Mouse (Mus musculus): ENCODE results near the gene Etl4.

Etl4 gene

DNA sequence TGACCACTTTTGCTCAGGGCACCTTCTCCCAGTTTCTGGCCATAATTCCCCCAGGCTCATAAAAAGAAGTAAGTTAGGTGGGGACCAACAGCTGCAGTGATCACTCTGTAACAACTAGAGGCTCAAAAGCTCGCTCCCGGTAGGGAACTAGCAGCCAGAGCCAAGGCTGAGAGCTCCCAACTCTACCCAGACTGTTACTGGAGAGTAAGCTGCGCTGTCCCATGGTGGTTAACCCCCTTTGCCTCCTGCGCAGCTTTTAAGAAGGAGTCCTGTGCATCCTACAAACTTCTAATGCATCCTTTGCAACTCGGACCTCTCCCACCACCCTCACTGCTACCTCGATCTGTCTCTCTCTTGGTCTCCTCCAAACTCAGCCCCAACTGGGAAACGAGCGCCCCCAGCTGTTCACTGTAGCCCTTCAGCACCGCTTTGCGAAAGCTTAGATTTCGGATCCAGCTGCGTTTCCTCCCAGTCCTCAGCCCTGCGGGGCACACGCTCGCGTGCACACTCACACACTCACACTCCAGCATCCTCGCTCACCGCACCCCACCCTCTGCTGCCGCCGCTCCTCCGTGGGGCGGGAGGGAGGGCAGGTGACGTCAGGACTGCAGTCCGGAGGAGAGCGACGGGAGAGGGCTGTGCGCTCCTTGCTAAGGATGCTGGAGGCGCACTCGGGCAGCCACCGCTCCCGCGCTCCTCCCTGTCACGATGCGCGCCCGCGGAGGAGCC, at the start of gene Etl4:
TSS of gene Etl4 (plus strand) at position 610 of the 729 bp plus-strand sequence.
- no peak for DNase-seq (ENCODE audit: low spot score)

DNA sequence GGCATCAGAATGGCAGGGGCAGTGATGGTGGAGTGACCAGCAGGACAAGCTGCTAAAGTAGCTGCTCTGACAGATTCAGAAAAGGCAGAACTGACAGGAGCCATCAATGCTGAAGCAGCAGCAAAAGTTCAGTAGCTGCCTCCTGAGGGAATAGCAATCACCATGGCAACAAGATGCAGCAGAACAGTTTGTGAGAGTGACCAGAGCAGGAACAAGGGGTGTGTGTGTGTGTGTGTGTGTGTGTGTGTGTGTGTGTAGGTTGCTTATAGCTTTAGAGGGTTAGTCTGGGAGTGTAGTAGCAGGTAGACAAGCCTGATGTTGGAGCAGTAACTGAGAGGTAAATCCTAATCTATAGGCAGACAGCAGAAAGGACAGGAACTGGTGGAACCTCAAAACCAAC, 40.4 kb upstream of the Etl4 start:
- DNase-seq (ENCODE audit: low spot score) = no peak

DNA sequence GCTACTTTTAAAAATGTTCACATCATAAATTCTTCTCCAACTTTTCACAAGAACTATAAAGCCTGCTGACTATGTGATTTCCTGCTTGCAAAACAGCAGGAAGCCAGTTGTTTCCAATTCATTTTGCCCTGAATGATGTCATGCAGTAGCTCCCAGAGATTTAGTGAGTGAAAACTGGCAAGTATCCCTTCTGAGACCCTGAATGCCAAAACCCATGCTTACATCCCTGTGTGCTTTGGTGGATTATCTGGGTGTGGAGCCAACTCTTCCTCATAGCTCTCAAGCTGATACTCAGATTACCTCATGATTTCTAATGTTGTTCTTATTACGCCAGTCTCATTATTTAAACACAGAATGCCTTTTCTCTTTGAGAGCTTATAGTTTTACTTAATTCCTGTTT, 37.7 kb upstream of the Etl4 start:
- no peak for DNase-seq (ENCODE audit: low spot score)

DNA sequence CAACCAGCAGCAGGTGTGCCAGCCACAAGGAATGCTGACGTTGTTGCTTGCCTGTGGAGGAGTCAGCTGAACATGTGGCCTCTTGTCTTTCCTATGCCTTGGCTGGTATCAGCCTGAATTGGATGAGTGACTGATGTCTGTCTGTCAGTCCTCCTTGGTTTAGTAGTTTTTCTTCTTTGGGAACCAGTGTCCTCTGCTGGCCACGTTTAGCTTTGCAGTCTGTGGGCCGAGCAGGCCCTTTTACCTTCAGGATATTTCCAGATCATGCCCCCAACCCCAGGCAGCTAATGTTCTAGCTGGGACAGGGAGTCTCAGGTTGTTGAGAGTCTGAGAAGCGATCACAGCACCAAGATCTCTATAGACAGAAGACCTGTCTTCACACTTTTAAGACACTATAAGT, 18.7 kb upstream of the Etl4 start:
- DNase-seq (ENCODE audit: low spot score) = no peak

DNA sequence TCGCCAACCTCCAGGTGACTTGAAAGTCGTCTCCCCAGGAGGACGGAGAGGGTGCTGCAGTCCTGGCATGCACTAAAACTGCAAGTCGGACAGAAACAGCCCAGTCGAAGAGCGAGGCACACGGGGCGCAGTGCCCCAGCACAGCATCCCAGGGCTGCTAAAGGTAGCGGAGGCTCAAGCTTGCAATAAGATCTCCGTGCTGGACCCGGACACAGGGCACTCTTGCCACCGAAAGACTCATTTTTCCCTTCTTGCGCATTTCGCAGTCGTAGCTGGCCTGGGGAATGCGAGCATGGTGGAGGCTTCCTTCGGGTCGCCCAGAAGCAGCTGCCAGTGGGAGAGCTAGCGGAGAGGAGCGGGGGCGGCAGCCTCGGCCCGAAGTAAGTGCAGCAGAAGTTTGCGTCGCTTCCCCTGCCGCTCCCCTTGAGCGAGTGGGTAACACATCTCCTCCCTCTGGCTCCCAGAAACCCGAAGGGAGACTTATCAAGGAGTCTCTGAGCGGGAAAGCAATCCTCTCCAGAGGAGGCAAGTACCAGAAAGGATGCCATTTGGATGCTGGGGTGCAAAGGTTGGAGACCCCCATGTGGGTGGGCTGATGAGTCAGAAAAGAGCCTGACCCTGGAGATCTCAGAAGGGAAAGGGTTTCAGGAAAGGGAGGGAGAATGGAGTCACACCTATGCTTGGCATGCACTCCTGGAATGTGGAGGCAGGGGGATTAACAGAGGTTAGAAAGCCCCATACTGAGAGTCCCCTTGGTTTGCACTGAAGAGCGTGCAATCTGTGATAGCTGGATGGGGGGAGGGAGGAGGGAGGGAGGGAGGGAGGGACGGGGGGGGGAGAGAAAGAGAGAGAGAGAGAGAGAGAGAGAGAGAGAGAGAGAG, 560 bp downstream of the Etl4 start:
- DNase-seq (ENCODE audit: low spot score) = no peak

DNA sequence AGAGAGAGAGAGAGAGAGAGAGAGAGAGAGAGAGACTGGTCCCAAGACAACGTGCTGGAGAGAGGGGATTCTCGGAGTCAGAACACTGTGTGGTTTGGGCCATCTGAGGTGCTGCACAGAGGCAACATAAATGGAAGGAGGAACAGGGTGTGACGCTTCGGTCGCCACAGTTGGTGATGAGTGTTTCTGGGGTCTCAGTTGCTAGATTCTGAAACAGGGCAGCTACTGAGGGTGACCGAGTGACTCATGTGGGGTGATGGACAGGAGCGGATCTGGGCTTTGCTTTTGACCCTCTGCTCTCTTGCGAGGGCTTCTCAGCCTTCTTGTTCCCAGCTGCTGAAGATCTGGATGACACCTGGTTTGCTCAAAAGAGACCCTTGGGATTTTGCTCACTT, 1.2 kb downstream of the Etl4 start:
- no peak for DNase-seq (ENCODE audit: low spot score)

DNA sequence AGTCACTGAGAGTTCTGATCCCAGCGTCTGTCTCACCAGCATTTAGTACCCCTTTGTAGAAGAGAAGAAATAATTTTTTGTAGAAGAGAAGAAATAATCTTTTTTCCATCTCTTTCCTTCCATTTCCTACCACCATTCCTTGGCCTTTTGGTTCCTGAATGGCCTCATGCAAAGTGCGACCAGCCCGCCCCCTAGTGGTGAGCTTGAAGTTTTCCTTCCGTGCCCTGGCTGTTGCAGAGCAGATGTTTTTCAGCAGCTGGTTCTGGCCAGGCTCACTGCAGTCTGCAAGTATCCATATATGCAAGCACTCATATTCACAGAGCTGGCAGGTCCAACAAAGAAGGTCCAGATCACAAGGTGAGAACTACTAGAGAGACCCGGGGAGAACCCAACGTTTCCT, 9.6 kb downstream of the Etl4 start:
- DNase-seq (ENCODE audit: low spot score) = peak; percentile 4

DNA sequence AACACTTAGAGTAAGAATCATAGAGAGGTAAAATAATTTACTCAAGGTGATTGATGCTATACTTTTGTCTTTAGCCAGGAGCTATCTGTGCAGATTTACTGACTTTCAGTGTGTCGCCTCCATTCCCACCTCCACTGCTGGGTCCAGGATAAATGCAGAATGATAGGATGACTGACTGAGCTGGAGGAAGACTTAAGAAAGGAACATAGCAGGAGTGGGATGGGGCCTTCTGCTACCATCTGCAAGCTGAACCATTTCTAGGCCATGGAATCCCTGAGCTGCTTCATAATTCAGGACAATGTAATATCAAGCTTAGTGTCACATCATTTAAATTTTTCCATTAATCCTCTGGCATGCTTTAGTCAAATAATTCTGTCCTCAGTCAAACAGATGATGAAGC, 20.4 kb downstream of the Etl4 start:
- DNase-seq (ENCODE audit: low spot score) = no peak

DNA sequence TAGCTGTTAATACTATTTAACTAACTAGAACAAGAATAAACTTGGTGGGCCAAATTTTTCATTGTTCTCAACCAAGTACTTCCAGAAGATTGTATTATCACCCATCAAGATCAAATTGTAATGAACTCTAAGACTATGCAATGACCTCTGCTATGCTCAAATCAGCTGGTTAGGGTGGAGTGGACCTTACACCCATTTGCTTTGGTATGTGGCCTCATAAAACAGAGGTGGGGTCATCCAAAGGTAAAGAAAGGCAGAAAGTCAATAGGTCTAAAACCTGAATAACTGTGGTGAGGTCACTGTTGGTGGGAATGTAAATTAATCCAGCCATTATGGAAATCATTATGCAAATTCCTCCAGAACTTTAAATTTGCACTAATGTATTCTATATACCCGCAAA, 24.3 kb downstream of the Etl4 start:
- no peak for DNase-seq (ENCODE audit: low spot score)

DNA sequence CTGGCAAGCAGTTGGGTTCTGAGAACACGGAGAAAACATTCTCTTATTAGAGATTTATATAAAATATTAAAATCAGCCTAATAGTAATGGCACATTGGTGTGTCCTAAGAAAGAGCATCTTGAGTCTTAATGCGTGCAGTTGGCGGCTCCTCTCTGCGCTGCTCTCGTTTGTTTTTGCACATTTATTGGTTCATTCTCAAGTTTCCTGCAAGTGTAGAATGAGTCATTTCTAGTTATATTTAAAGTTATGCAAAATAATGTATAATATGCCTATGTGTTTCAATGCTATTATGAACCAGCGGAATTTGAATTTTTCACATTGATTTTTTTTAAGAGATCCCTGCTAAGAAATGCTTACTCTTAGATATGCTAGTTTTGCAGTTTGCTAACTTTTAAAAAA, 35.6 kb downstream of the Etl4 start:
- DNase-seq (ENCODE audit: low spot score) = no peak

DNA sequence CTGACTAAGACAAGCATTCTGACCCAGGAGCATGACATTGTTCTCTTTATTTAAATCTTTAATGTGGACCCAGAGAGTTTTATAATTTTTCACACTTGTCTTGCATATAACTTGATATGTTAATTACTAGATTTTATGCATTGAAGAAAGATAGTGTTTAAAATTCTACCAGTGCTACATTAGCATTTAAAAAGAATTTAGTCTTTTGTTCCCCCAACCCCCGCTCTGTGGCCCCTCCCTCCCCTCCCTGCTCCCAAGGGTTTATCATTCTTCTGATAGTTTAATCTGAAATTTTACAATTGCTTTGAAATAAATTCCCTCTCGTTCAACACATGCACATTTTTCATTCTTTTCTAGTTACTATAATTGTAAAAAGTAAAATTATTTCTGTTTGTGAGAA, 43.4 kb downstream of the Etl4 start:
- DNase-seq (ENCODE audit: low spot score) = no peak

DNA sequence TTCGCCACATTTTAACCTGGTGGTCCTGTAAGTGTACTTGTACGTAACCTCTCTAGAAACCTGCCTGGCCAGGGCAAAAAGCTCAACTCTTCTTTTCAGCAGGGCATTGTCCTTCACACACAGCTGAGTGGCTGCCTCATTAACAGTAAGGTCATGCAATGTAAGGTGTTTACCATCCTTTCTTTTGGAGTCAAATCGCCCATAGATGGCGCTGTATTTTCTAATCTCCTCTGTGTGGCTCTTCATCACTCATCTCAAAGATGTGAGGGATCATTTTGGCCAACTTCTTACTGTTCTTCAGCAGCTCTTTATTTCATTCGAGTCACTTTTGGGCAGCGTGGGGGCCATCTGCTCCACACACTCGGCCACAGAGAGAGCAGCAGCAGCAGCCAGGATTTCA, 56.9 kb downstream of the Etl4 start:
- no peak for DNase-seq (ENCODE audit: low spot score)

DNA sequence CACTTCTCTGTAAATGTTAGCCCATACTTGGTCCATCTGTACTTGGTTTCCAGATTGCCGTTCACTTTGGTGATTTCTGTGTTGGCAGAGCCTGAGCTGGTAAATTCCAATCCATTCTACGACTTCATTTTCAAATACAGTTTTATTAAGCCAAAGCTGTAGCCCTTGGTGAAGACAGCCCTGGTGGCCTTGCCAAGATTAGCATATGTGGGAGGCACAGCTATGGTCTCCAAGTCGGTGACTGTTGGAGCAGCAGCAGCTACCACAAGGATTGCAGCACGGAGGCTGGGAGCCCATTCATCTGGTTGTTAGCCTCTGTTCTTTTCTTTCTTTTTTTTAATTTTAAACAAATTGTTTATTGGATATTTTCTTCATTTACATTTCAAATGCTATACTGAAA, 128.1 kb downstream of the Etl4 start:
- DNase-seq (ENCODE audit: low spot score) = no peak

DNA sequence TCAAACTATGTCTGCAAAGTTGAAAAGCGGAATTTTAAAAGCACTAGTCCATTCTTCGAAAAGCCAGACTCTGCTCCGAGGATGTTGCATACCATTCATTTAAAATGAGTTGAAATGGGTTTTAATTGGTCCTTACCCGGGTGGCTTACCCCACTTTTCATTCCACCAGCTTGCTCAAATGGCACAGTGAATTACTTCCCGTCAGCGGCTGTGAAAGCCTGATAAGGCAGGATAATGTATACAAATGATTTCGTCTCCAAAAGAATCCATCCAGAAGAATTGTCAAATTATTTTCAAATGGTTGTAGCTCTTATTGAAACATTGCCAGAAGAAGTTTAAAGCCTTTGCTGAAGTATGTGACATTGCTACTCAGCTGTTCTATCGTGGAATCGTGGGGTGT, 162.8 kb downstream of the Etl4 start:
- no peak for DNase-seq (ENCODE audit: low spot score)

DNA sequence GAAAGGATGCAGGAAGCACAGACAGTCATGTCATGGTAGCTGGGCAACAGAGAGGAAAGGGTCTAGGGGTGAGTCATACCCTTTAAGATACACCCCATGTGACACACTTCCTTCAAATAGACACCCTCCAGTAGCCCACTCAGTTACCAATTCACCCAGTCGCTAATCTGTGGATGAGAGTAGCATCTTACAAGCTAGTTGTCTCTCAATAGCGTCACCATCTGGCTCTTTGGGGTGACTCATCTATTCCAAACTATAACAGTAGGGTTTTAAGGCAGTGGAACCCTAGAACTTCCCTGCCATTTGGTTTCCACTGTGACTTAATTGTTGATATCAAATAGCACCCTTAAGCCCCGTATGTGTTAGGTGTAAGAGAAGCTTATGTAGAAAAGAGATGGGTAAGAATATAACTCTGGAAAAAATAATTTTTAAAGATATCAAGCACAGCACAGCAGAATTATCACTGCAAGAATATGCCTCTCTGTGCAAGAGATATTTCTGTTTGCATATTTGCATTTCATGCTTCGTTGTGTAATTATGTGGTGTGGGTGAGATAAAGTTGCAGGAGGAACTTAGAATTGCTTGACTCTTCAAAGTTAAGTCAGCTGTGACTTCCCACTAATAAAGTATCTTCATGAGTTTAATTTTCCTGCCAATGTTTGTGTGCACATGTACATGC, 166.7 kb downstream of the Etl4 start:
- no peak for DNase-seq (ENCODE audit: low spot score)

DNA sequence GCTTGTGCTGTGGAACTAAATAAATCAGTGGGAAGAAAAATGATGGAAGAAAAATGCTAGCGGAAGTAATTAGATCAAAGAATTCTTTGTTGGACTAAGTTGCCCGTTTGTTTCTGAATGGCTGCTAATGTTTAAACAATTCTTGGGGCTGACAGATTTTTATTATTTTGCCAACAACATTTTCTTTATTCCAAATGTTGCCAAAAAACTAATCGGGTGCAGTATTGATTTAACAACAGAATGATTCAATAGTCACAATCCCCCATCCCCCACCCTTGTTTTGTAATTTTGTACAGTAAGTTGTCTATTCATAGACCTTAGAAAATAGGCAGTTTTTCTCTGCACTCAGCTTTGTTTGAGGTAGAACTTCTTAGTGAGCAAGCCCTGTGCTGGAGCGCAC, 175.2 kb downstream of the Etl4 start:
- no peak for DNase-seq (ENCODE audit: low spot score)

DNA sequence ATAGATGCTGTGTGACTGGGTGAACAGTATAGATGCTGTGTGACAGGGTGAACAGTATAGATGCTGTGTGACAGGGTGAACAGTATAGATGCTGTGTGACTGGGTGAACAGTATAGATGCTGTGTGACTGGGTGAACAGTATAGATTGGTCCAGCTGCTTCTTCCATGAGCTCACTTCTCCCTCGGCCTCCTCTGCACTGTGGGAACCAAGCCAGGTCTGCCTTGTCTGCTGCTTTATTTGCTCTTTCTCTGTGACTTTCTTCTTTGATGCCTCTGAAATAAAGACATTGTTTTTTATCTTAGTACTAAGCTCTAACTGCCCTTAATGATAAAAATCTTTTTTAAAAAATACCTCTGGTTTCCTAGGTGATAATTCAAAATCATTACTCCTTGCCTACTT, 195.9 kb downstream of the Etl4 start:
- no peak for DNase-seq (ENCODE audit: low spot score)

DNA sequence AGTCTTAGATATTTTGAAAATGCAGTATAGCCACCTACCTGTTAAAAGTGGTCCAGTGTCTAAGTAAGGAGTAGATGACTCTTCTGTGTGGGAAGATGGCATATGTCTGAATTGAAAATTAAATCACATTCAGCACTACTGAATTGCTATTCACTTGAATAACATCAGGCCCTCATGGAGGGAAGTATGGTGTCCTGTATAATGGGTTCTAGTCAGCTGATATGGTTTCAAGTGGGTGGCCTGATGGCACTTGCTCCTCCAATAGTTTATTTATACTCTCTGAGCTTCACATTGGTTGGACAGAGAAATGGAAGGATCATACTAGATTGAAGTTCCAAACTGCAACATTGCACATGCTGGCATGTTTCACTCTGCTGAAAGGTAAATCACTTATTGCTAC, 202.1 kb downstream of the Etl4 start:
- no peak for DNase-seq (ENCODE audit: low spot score)

DNA sequence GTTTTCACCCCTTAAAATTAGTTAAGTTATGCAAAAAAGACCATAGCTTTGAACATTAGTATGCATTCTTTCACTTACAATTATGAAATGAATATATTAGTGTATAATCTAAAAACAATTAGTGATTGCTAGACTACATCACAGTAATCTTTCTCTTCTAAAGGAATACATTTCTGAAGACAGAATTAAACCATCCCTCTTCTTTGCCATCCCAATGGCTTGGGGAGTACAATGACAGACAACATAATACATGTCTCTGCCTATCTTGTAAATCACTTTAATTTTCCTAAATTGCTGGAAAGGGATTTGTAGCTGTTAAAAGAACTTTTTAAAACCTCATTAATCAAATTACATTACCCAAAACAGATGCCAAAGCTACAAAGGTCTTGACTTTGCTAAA, 216.3 kb downstream of the Etl4 start:
- no peak for DNase-seq (ENCODE audit: low spot score)

DNA sequence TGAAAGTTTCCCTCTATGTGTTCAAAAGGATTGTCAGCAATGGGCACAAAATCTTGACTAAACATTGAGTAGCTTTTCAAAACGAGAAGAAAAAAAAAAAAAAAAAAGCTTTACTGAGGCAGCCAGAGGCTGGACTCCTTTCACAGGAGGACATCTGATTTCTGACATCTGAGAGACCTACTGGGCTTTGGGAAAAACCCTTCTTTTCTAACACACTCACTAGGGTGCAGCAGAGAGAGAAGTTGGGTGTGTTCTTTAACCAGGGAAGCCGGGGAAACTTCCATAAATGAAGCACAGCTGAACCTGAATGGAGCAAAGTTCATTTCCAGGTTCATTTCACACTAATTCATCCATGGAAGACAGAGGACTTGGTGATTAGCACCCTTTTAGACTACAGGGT, 222.2 kb downstream of the Etl4 start:
- DNase-seq (ENCODE audit: low spot score) = no peak

DNA sequence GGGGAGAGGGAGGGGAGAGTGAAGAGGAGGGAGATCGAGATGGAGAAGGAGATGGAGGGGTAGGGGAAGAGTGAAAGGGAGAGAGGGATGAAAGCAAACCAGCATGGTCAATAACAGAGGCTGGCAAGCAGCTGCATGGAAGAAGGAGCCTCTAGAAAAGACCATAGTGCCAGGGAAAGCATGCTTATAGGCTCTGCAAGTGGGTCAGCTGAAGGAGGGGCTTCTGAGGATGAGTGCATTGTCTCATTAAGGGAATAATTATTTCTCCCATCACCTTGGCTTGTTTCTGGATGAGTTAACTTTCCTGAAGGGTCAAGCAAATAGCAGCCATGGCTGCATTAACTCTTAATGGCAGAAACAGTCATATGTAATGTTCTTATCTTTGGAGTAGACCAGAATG, 228.8 kb downstream of the Etl4 start:
- DNase-seq (ENCODE audit: low spot score) = no peak

DNA sequence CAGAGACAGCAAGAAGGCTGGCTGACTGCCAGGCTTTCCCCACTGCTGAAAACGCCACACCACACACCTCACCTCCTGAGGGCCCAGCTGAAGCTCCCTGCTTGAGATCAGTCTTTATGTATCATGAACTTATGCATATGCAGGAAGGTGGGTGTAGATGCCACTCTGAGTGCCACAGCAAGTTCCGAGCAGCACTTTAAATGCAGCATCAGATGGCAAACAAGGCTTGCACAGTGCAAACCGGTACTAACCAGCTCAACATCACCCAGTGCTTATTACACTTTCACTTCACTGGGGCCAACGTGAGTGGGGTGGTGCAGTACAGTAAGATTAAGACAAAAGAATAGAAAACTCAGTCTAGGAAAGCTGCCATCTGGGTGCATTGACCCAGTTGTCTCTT, 235.8 kb downstream of the Etl4 start:
- DNase-seq (ENCODE audit: low spot score) = no peak

DNA sequence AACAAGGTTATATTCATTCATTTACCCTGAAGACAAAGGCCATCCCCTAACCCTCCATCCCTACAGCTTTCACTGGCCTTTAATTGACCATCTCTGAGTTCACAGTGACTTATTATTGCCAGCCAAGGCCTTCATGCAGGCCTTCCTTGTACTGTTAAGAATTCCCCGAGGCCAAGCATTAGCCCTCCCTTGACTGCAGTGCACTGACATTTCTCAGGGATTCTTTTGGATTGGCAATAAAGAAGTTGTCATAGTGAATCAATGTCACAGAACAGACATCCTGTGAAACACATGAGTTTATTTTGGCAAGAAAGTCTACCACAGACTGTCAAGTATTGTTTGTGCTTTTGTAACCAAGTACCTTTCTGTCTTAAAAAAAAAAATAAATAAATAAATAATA, 257.5 kb downstream of the Etl4 start:
- DNase-seq (ENCODE audit: low spot score) = no peak
